Mouse (Mus musculus): ENCODE results near the gene Mical3.

Mical3 gene

GRCm38 (mm10) chr6:121053585-121054112, 77.2 kb downstream of the Mical3 start:
- DNase-seq (ENCODE audit: low spot score in 2 of 2) = no peak

DNA sequence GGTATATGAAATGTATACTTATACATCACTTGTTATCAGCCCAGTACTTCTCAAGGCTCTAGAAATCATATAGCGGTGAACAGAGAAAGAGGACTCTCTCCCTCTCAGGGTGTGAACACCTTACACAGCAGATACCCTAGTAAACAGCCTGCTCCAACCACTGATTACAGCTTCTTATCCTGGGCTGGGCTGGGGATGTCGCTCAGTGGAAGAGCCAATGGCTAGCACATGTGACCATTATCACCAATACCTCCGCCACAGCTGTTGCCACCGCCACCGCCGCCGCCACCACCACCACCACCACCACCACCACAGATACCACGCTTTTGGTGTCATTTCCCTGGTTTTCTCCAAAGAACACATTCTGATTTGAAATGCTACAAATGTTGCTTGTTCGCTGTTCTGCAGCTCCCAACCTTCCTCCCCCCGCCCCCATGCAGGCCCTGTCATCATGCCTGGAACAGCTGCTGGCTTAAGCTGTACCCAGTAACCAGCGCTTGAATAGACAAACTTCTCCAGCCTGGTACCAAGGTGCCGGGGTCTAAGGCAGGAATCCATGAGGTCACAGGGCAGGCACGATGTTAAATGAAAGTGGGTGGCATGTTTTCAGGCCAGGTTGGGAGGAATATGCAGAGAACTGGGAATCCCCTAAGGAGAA, 78.7 kb downstream of the Mical3 start:
- DNase-seq (ENCODE audit: low spot score in 2 of 2) = no peak

GRCm38 (mm10) chr6:121051411-121051810, 79.4 kb downstream of the Mical3 start:
- no peak for DNase-seq (ENCODE audit: low spot score in 2 of 2)

DNA sequence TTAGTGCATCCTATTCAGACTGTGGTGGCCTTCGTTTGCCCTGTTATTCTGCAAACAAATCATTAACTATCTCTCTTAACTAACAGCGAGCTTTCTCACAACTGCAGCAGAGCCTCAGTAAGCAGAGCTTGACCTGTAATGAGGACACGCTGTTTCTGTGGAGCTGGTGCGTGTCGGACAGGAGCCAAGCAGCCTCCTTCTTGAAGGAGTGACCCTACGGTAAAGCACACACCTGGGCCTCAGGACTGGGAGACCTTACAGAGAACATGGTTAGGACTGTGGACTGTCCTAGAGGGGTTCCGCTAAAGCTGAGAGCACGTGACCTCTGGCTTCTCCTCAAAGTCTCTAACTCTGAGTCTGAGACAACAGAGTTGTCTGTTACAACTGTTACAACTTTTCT, 82.1 kb downstream of the Mical3 start:
- DNase-seq (ENCODE audit: low spot score in 2 of 2) = no peak

- DNase-seq (ENCODE audit: low spot score in 2 of 2) = no peak
These were observed 85.3 kb downstream of the Mical3 start for GRCm38 (mm10) chr6:121045345-121046080.

DNA sequence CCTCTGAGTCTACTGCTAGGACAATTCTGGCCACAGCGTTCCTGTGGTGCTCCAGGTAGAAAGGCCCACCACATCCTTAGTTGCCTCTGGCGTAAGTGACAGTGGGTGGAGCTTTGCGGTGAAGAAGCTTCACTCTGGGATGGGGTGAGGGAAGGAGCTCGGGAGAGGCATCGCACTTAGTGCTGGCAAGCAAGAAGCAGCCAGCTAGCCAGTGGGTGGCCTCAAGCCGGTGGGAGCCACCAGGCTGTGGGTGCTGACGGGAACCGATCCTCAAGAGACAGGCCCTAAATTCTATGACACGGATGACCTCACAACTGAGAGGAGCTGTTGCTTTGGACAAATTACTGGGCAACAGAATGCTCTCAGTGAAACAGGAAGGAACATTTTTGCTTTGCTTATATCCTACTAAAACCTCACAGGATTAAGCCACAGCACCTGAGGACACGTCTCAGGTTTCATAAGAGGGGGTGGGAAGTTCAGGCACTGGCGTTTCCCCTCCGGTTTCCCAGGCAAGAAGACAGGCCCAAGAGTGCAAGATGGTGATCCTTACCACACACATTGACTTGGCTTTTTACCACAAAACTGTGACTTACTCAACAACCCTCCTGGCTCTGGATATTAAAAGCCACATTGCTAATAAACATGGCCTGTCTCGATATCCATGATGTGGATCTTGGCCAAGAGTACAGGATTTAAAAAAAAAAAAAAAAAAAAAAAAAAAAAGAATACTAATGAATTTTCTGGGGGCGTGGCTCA, 87.2 kb downstream of the Mical3 start:
- no peak for DNase-seq (ENCODE audit: low spot score in 2 of 2)

DNA sequence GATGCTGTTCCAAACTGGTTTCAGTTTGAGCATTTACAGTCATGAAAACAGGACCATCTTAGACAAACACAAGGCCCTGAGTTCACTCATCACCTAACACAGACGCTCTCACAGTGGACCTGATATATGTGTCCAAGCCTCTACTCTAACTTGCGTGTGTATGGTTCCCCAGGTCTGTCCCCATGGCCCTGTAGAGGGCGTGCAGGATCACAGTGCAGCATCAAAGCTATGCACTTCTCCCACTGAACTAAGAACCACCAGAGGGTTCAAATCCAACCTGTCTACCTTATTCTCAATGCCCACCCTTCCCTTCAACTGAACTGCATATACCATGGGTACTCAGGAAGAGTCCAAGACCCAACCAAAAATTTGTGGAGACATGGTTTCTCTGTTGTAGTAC, 91.1 kb downstream of the Mical3 start:
- no peak for DNase-seq (ENCODE audit: low spot score in 2 of 2)

DNA sequence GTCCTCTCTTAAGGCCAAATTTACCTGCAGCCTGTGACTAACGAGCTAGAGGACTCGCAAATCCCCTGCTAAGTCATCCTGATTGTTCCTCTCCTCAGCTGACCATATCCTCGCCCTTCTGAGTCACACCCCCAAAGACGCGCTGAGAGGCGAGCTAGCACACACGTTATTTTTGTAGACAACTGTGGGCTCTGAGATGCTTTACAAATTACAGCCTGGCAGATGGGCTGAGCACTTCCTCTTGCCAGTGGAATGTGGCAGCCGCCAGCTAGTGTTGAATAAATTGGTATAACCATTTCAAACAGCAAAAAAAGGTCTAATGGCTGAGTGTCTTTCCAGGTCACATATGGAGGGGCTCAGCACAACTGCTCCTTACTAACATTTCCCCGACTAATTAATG, 91.5 kb downstream of the Mical3 start:
- DNase-seq (ENCODE audit: low spot score in 2 of 2) = no peak

GRCm38 (mm10) chr6:121037086-121037485, 93.7 kb downstream of the Mical3 start:
- no peak for DNase-seq (ENCODE audit: low spot score in 2 of 2)

DNA sequence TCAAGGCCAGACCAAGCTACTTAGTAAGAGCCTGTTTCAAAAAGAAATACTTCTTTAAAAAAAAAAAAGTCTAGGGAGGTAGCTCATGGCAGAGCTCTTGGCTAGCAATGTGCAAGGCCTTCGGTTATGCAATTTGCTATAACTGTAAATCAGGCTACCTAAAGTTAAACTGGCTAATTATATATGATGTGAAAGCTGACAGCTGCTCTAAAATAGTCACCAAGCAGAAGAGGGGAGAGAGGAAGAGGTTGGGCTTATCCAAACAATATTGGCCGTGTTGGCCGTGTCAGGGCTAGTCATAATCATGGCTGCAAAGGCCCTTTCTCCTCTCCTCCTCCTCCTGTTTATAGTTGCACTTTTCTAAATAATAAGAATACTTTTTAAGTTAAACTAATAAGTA, 94.9 kb downstream of the Mical3 start:
- DNase-seq (ENCODE audit: low spot score in 2 of 2) = no peak

DNA sequence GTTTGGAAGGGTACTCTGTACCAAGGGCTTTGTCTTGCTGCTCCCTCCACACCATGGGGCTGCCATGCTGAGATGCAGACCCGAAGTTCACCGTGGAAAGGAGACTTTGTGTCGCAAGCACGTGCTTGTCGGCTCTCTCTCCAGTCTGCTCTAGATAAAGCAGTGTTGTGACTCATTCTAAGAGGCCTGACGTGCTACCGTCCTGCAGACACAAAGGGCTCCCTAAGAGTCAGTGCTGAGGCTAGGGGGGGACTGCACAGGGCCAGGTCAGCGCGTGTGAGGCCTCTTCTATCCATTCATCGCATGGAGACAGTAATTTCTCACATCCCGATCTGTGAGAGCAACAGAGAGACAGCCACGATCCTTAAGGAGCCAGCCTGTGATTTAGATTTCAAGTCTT, 95.5 kb downstream of the Mical3 start:
- DNase-seq (ENCODE audit: low spot score in 2 of 2) = no peak

GRCm38 (mm10) chr6:121033250-121033649, 97.5 kb downstream of the Mical3 start:
- DNase-seq (ENCODE audit: low spot score in 2 of 2) = no peak

GRCm38 (mm10) chr6:121031370-121031769, 99.4 kb downstream of the Mical3 start:
- no peak for DNase-seq (ENCODE audit: low spot score in 2 of 2)

DNA sequence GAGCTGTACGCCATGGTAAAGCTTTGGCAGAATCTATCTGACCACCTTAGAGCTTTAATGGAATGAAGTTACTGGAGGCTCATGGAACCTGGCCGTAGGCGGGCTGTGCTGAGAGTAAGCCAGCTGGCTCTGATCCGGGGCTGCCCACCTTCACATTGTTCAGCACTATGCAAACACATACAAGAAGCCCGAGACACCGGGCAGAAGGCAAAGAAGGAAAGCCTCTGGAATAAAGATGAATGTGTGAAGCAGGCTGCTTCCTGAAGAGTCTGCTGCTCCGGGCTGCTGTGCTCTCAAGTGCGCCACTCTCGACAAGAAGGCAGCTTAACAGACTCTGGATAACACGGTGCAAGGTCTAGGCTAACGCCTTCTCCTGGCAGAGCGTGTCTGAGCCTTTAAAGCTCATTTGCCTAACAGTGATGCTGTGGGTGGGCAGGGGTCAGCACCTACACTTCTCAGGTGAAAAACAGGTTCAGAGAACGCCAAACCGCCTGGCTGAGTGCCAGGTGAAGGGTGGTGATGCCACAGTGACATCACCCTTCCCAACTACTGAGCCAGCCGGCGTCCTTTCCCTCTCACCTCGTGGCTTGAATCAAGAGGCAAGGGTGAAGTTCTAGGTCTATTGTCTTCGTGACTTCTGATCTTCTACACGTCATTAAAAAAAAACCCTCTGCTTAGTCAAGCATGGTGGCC, 100.8 kb downstream of the Mical3 start:
- no peak for DNase-seq (ENCODE audit: low spot score in 2 of 2)

GRCm38 (mm10) chr6:121028514-121028913, 102.3 kb downstream of the Mical3 start:
- no peak for DNase-seq (ENCODE audit: low spot score in 2 of 2)

DNA sequence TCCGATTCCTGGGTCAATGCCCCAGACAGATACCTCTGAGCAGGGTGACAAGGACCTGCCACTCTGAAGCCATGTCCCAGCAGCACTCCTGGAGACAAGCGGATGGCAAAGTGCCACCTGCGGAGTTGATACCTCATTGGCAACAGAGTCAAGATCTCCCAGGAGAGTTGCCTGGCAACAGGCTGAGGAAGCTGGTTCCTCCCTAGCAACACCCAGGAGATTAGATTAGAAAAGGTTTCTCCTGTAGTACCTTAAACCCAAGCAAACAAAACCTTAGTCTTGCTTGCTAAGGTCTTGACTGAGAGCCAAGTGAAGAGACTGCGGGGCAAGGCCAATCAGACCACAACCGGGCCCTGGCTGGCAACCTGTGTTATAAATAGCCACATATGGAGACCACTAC, 103.5 kb downstream of the Mical3 start:
- no peak for DNase-seq (ENCODE audit: low spot score in 2 of 2)

GRCm38 (mm10) chr6:121026866-121027265, 103.9 kb downstream of the Mical3 start:
- DNase-seq (ENCODE audit: low spot score in 2 of 2) = no peak

GRCm38 (mm10) chr6:121026019-121026584, 104.7 kb downstream of the Mical3 start:
- no peak for DNase-seq (ENCODE audit: low spot score in 2 of 2)

- DNase-seq (ENCODE audit: low spot score in 2 of 2) = no peak
These were observed 112.7 kb downstream of the Mical3 start for GRCm38 (mm10) chr6:121018147-121018546.

GRCm38 (mm10) chr6:121017436-121018031, 113.3 kb downstream of the Mical3 start:
- no peak for DNase-seq (ENCODE audit: low spot score in 2 of 2)

GRCm38 (mm10) chr6:121016097-121016496, 114.7 kb downstream of the Mical3 start:
- DNase-seq (ENCODE audit: low spot score in 2 of 2) = no peak

Measured in spleen, postnatal 14 days (tissue).